Mouse (Mus musculus) limb, embryonic 14.5 days (tissue): ENCODE data around the gene Csnk2a2. TPM values are rescaled to one million over a fixed set of nuclear protein-coding genes. Genes with fewer than 3 reads are reported as not detected.

Source experiments
- ATAC-seq: fragments of 200-750 bp; cut with Nextera tagmentation; 2 replicates; pipeline ENCODE4 v1.8.0; 2017; ENCODE audit warnings: low read depth, moderate number of reproducible peaks, moderate TSS enrichment; ENCODE audit not compliant: low FRiP score
- DNase-seq: peaks from one replicate; pipeline ENCODE4 v3.0.0-alpha.2; 2015; ENCODE audit warnings: low spot score
- H3K27ac ChIP-seq: fragments of 300-500 bp; sonication (generic); replicated peaks from 2 replicates; pipeline ENCODE4 v1.5.1; 2014; ENCODE audit warnings: low read depth, mild to moderate bottlenecking, low read length, moderate library complexity, mixed read lengths
- H3K27me3 ChIP-seq: fragments of 300-500 bp; sonication (generic); 2 replicates; pipeline ENCODE4 v1.6.1; 2014; ENCODE audit warnings: low read length, mixed read lengths; ENCODE audit not compliant: control insufficient read depth, insufficient read depth
- H3K36me3 ChIP-seq: fragments of 300-500 bp; sonication (generic); 2 replicates; pipeline ENCODE4 v1.6.1; 2014; ENCODE audit warnings: mild to moderate bottlenecking, low read length, moderate library complexity, mixed read lengths; ENCODE audit not compliant: control insufficient read depth, insufficient read depth
- H3K4me1 ChIP-seq: fragments of 300-500 bp; sonication (generic); 2 replicates; pipeline ENCODE4 v1.6.1; 2014; ENCODE audit warnings: antibody characterized with exemption, low read length, mixed read lengths; ENCODE audit not compliant: control insufficient read depth, insufficient read depth
- H3K4me2 ChIP-seq: fragments of 300-500 bp; sonication (generic); replicated peaks from 2 replicates; pipeline ENCODE4 v1.6.1; 2014; ENCODE audit warnings: low read depth, mild to moderate bottlenecking, low read length, moderate library complexity; ENCODE audit not compliant: severe bottlenecking
- H3K4me3 ChIP-seq: fragments of 300-500 bp; sonication (generic); replicated peaks from 2 replicates; pipeline ENCODE4 v1.5.1; 2014; ENCODE audit warnings: low read length
- H3K9ac ChIP-seq: fragments of 300-500 bp; sonication (generic); 2 replicates; pipeline ENCODE4 v1.6.1; 2014; ENCODE audit warnings: mild to moderate bottlenecking, low read depth, low read length, moderate library complexity; ENCODE audit not compliant: severe bottlenecking
- H3K9me3 ChIP-seq: fragments of 300-500 bp; sonication (generic); 2 replicates; pipeline ENCODE4 v1.6.1; 2016; ENCODE audit warnings: low read length; ENCODE audit not compliant: control insufficient read depth
- POLR2A ChIP-seq: fragments of 200-500 bp; IDR thresholded peaks from 2 replicates; pipeline ENCODE4 v1.8.0; 2012; ENCODE audit warnings: inconsistent platforms, mild to moderate bottlenecking, moderate library complexity, borderline replicate concordance; ENCODE audit not compliant: insufficient read depth, insufficient read length; ENCODE audit errors: extremely low read depth
- WGBS: fragments of 180-500 bp; shearing (Covaris S2); extraction: QIAGEN DNeasy Blood & Tissue Kit; methylation state at CpG from one replicate; pipeline ENCODE4 v1.1.7; 2014; 5-methylcytosine and 5-hydroxymethylcytosine counted together
- polyA plus RNA-seq, 2 experiments: library from polyadenylated mRNA; depleted of rRNA in 1 of 2; stranded (reverse) in 1 of 2; unstranded in 1 of 2; fragments of >200 nt; fragmentation: Nextera tagmentation in 1 of 2; extraction: Ambion mirVana in 1 of 2; gene quantifications; 2 replicates each; pipeline versions ENCODE4 v1.2.1 to v1.2.3; 2012 to 2014

The Csnk2a2 gene
- polyA plus RNA-seq, 2 experiments = 22.5 to 57.4 TPM

DNA sequence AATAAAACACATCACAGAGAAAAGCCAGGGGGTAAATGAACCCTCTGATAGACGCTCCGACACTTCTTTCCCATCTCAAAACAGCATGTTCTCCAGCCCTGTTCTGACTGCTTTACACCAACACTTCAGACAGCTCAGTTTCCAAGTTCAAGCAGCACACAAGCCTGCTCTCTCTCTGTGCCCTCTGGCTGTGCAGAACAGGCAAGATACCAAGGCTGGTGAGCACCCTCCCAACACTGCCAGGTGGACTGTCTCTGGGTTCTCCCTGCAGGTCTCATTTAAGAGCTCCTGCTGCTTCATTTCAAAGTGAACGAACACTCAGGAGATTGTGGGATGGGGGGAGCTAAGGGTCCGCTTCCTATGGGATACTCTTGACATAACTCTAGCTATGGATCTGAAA is 56.7 kb downstream of the Csnk2a2 start:
- Histone ChIP-seq H3K27me3 (no peaks in the 10 kb centered on the region), H3K9me3 (no peaks in the 10 kb centered on the region), H3K4me3 (peak overlapping the region; percentile 63), H3K4me2 (peak overlapping the region; percentile 83), H3K9ac (peak overlapping the region; percentile 86), H3K4me1 (peaks cover 32% of the 10 kb centered on the region), H3K27ac (no peak overlapping the region), H3K36me3 (no peaks in the 10 kb centered on the region)
- 57% methylated on average over 4 of the region's 4 CpGs for WGBS
- ATAC-seq (no peak), DNase-seq (no peak)
- no peak for TF ChIP-seq POLR2A

DNA sequence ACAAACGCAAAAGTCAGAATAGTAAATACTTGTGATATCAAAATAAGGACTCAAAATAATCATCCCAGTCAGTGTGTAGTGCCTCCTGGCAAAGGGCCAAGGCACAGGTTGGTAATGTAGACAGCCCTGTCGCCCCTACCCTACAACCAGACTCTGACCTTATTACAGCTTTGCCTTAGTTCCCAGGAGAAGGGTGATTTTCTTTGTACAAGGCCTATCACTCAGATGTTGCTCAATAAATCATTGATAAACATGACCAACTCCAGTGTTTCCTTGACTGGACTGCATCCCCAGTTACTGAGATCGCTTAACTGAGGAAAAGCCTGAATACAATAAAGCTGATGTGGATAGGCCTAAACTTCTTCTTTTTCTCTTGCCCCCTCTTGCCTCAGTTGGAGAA is 57.4 kb downstream of the Csnk2a2 start:
- TF ChIP-seq POLR2A = no peak
- Histone ChIP-seq H3K9me3 (no peaks in the 10 kb centered on the region), H3K4me3 (no peak overlapping the region), H3K36me3 (no peaks in the 10 kb centered on the region), H3K27me3 (no peaks in the 10 kb centered on the region), H3K27ac (no peak overlapping the region), H3K4me2 (peak overlapping the region; percentile 83; the same call in 1 of the 2 replicates), H3K4me1 (peaks cover 39% of the 10 kb centered on the region), H3K9ac (no peak overlapping the region)
- no peak for ATAC-seq
- WGBS = 79% methylated on average over 3 of the region's 3 CpGs
- no peak for DNase-seq

DNA sequence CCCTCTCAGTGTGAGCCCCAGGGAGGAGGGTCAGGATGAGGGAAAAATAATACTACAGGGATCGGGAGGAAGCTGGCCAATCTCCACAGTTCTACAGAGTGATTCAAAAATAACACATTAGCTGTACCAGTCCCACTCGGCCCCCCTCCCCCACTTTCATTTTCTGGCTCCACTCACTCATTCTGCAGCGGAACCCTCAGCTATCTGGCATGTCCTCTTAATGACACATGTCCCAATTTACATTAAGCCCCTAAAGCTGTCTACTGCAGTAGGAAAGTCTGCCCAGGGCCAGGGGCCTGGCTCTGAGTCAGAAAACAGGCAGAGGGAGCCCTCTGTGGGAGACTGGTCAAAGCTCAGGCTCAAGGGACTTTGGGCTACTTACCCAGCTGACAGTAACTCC is 59.9 kb downstream of the Csnk2a2 start:
- 40% methylated on average over 3 of the region's 3 CpGs for WGBS
- H3K4me1 ChIP-seq = peaks cover 48% of the 10 kb centered on the region
- no peak overlapping the region for H3K4me3 ChIP-seq
- H3K9ac ChIP-seq = no peak overlapping the region
- 0 out of 2 replicates have a peak overlapping the region, but pooled peaks have one; percentile 8 for H3K4me2 ChIP-seq
- no peaks in the 10 kb centered on the region for H3K36me3 ChIP-seq
- H3K9me3 ChIP-seq = no peaks in the 10 kb centered on the region
- ATAC-seq (no peak), DNase-seq (peak; percentile 57)
- H3K27ac ChIP-seq = no peak overlapping the region
- TF ChIP-seq POLR2A = no peak
- H3K27me3 ChIP-seq = no peaks in the 10 kb centered on the region

DNA sequence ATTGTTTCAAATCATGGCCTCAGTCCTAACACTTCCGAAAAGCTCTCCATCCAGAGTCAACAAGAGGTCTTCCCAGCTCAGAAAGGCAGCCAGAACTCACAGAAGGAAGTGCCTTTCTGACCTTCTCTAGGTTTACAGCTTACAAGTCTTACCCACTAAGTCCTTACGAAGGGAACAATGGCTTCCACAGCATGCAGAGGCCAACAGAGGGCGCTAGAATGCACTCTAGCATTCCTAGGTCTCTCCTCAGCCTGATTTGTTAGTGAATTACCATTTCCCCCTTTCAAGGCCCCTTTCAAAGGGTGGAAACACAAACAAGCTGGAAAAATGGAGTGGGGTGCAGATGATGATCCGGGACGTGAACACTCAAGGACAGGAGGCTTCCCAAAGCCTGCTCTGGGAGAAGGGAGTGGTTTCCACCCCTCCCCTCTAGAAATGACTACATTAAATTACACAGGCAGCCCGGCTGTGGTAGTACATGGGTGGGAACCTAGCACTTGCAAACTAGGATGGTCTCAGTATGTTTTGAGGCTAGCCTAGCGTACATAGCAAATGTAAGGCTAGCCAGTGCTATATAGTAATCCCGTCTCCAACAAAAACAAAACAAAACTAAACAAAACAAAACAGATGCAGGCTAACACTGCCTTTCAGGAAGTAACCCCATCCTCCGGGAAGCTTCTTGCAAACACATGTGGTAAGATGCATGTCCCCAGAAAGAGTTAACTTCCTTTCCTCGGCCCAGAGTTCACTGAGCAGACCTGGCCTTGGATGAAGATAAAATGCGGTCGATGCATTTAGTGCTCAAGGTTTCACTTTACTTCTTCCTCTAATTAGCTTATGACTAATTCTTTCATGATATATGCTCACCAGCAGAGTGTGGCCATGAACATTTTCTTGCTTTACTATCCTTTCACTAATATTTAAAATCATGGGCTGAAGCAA is 62.0 kb downstream of the Csnk2a2 start:
- H3K27ac ChIP-seq = peak overlapping the region; percentile 14
- no peak overlapping the region for H3K9ac ChIP-seq
- ATAC-seq = no peak
- H3K4me2 ChIP-seq = no peak overlapping the region
- DNase-seq = peak; percentile 87
- no peaks in the 10 kb centered on the region for H3K9me3 ChIP-seq
- no peaks in the 10 kb centered on the region for H3K27me3 ChIP-seq
- H3K36me3 ChIP-seq = peaks cover 1% of the 10 kb centered on the region; the same call in 1 of the 2 replicates
- H3K4me1 ChIP-seq = peaks cover 36% of the 10 kb centered on the region
- WGBS = 33% methylated on average over 12 of the region's 12 CpGs
- TF ChIP-seq POLR2A = no peak
- H3K4me3 ChIP-seq = no peak overlapping the region

DNA sequence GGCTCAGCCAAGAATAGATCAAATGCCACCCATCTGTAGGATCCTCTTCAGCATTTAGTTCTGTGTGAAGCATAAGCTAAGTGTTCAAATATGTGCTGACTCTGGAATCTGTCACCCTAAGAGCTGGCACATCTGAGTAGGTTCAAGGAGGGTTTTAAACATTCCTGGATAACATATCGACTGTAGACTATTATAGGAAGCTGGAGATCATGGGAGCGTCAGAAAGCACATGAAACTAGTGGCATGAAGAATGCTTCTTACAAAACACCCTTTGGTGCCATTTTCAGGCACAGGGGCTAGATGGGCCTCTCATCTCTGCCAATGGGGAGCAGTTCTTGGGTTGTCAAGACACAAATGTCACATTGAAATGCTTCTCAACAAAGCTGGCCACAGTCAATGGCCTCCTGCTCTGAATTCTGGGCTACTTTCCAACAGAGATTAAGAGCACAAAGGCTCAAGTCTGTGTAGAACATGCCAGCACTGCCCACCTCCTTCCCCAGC is 63.0 kb downstream of the Csnk2a2 start:
- no peak for TF ChIP-seq POLR2A
- 57% methylated on average over 2 of the region's 2 CpGs for WGBS
- Histone ChIP-seq H3K4me3 (no peak overlapping the region), H3K27ac (peak overlapping the region; percentile 71), H3K4me1 (peaks cover 30% of the 10 kb centered on the region), H3K4me2 (no peak overlapping the region; the same call in 1 of the 2 replicates), H3K27me3 (no peaks in the 10 kb centered on the region), H3K9me3 (no peaks in the 10 kb centered on the region), H3K36me3 (peaks cover 10% of the 10 kb centered on the region), H3K9ac (no peak overlapping the region)
- DNase-seq (peak; percentile 59), ATAC-seq (no peak)
